Mouse (Mus musculus) testis, postnatal 14 days (tissue): ENCODE measurements around the gene Chil4.

Experiments used
- DNase-seq: peaks from one replicate; pipeline ENCODE4 v3.0.0; 2021; ENCODE audit warnings: low spot score

Chil4 gene

DNA sequence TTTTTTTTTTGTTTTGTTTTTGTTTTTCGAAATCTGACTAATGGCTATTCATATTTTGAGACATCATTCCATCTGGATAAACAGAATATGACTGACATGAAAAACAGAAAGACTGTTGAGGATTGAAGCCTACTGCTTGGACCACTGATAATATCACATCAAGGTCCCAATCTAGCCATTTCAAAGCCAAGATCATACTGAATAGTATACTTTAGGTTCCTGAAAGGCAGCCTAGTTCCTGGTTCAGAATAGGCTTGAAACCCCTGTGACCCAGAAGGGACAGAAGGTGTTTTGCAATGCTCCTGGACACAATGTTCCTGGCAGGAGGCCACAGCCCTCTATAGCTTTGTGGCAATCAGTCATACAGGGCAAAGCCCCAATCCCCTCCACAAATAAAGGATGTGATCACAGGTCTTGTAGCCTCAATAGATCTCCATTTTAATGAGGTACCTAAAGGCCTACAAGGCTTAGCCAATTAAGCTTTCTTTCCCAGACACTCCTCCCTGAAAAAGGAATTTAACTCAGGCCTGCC lies 48.7 kb downstream of the Chil4 start:
- DNase-seq: no peak

DNA sequence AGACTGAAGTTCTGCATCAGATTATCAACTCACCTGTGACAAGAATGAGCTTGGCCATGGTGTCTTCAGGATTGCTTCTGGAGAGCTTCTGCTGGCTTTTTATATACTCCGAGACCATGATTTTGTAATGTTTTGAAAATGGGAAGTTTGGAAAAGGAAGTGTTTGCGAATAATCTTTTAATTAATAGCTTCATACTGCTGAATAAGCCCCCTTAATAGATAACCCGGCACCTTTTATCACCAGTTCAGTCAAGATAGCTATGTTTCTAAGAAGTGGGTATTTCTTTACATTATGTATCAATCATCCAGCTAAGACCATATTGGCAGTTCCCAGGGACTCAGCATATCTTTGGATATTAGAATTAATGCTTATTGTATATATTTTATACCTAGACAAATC lies 51.8 kb downstream of the Chil4 start, which contains the start of gene Chil3:
Gene Chil3, minus strand, starts transcription at position 101 of the 400 bp plus-strand sequence.
- no peak for DNase-seq

DNA sequence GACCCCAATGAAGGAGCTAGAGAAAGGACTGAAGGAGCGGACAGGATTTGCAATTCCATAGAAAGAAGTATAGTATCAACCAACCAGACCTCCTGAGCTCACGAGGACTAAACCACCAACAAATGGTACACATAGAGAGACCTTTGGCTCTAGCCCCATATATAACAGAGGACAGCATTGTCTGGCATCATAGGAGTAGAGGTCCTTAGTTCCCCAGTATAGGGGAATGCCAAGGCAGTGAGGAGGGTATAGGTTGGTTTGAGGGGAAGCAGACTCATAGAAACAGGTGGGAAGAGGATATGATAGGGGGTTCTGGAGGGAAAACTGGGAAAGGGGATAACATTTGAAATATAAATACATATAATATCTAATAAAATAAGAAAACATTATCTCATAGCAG lies 64.9 kb downstream of the Chil4 start:
- no peak for DNase-seq
